Mouse (Mus musculus): Measurements from ENCODE around the gene Stub1.

GRCm38 (mm10) chr17:25837533-25837932, 4.3 kb upstream of the Stub1 start:
- TF ChIP-seq CTCF (IDR thresholded peaks at IDR 0.05) (no peak), POLR2A (IDR thresholded peaks at IDR 0.05; ENCODE audit: insufficient read depth, low read depth, low read length) (no peak), EP300 (IDR thresholded peaks at IDR 0.05; ENCODE audit: insufficient read depth, low read depth, low read length) (no peak)

All from heart, adult 2 months (tissue).